In the genomic region with DNA sequence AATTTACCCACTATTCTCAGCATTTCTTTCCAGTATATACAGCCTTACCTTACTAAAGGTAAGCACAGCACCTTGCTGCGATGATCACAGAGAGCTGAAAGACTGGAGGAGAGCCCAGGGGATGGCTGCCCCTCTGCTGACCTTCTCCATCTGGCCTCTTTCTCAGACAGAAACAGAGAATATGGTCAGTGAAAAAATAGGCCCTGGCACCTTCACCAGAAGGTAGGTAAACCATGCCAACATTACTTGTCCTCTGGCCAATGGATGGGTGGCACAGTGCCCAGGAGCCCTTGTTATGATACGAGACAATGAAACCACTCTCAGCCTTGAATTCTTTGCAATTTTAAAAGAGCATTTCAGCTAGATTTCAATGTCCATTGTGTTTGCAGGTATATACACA, we compare ENCODE assay signal across 8 mouse cellular contexts.
DNase-seq lines count a peak whose midpoint lies in the region.

No protein-coding gene starts in this region.

- peak; percentile 38 for DNase-seq in adrenal gland, postnatal 25 days
- no peak for DNase-seq in adrenal gland, postnatal 4 days (ENCODE audit: low spot score in 2 of 2)
- DNase-seq in layer of hippocampus, adult 11-12 months (ENCODE audit: low spot score), result peak; percentile 8
- DNase-seq in layer of hippocampus, postnatal 25 days (ENCODE audit: extremely low spot score in 1 of 2, low spot score in 1 of 2), result no peak
- DNase-seq in cerebellum, adult 11 months, result peak; percentile 93
- peak; percentile 76 for DNase-seq in heart, postnatal 4 days
- DNase-seq in liver, result no peak
- no peak for DNase-seq in embryo, embryonic 11 days

Comparison
In these comparisons a context has a peak if more than half of its experiments do, and no peak if none do; other contexts are left out.
1. DNase-seq: peak in adrenal gland, postnatal 25 days (single experiment), layer of hippocampus, adult 11-12 months (single experiment), cerebellum, adult 11 months (single experiment) and heart, postnatal 4 days (single experiment); none in adrenal gland, postnatal 4 days (0 of 2), layer of hippocampus, postnatal 25 days (0 of 2), liver (single experiment) and embryo, embryonic 11 days (single experiment).